Mouse (Mus musculus) small intestine, adult 2 months (tissue): Measurements from ENCODE around the gene Tbx21. TPM values are rescaled to one million over a fixed set of nuclear protein-coding genes. Genes with fewer than 3 reads are reported as not detected.
A peak's percentile ranks its signal among the peaks of the same experiment; 100 is the strongest.

Experiments
- H3K27ac ChIP-seq: fragments of 200-500 bp; 2 replicates; pipeline ENCODE4 v1.5.1; 2012; ENCODE audit warnings: low read depth, low read length, control low read depth, inconsistent platforms; ENCODE audit not compliant: insufficient read depth
- H3K27me3 ChIP-seq: fragments of 200-500 bp; 2 replicates; pipeline ENCODE4 v1.6.1; 2012; ENCODE audit warnings: mild to moderate bottlenecking, moderate library complexity, low read length, inconsistent platforms; ENCODE audit not compliant: control insufficient read depth, insufficient read depth
- H3K36me3 ChIP-seq: fragments of 200-500 bp; 2 replicates; pipeline ENCODE4 v1.6.1; 2012; ENCODE audit warnings: mild to moderate bottlenecking, low read length, control low read depth, inconsistent platforms; ENCODE audit not compliant: control insufficient read depth, insufficient read depth
- H3K4me1 ChIP-seq: fragments of 200-500 bp; 2 replicates; pipeline ENCODE4 v1.6.1; 2012; ENCODE audit warnings: low read length, inconsistent platforms, mixed read lengths; ENCODE audit not compliant: control insufficient read depth, insufficient read depth, insufficient read length
- H3K4me3 ChIP-seq: fragments of 200-500 bp; 2 replicates; pipeline ENCODE4 v1.5.1; 2012; ENCODE audit warnings: low read depth, mild to moderate bottlenecking, control low read depth, inconsistent platforms, low read length, moderate library complexity
- CTCF ChIP-seq: fragments of 200-500 bp; IDR thresholded peaks from 2 replicates; pipeline ENCODE4 v1.5.1; 2012; ENCODE audit warnings: low read depth, mild to moderate bottlenecking, control low read depth, inconsistent platforms, low read length, moderate library complexity, mixed read lengths; ENCODE audit not compliant: insufficient replicate concordance, insufficient read length; ENCODE audit errors: extremely low read depth
- POLR2A ChIP-seq: fragments of 200-500 bp; IDR thresholded peaks from 2 replicates; pipeline ENCODE4 v1.6.1; 2012; ENCODE audit warnings: low read depth, mild to moderate bottlenecking, control low read depth, inconsistent platforms, low read length, moderate library complexity
- WGBS: fragments of 180-500 bp; shearing (Covaris S2); methylation state at CpG from one replicate; pipeline ENCODE4 v1.1.7; 2018; 5-methylcytosine and 5-hydroxymethylcytosine counted together
- polyA plus RNA-seq: library from polyadenylated mRNA; depleted of rRNA; stranded (reverse); fragments of >200 nt; gene quantifications from 2 replicates; pipeline ENCODE4 v1.2.3, GENCODE M21; 2012

Gene Tbx21
- polyA plus RNA-seq, 1 experiment: 2.3 TPM

GRCm38 (mm10) chr11:97066656-97067360 is 48.3 kb downstream of the Tbx21 start:
- H3K4me3 ChIP-seq: no peak overlapping the region; the same call in 1 of the 2 replicates
- H3K4me1 ChIP-seq: peaks cover 21% of the 10 kb centered on the region
- H3K27me3 ChIP-seq: no peaks in the 10 kb centered on the region
- H3K36me3 ChIP-seq: peaks cover 30% of the 10 kb centered on the region
- TF ChIP-seq POLR2A (no peak), CTCF (no peak)
- WGBS: 51% methylated on average over 22 of the region's 22 CpGs
- H3K27ac ChIP-seq: no peak overlapping the region

GRCm38 (mm10) chr11:97065538-97066295 is 49.4 kb downstream of the Tbx21 start:
- TF ChIP-seq CTCF (no peak), POLR2A (no peak)
- peaks cover 21% of the 10 kb centered on the region for H3K4me1 ChIP-seq
- no peak overlapping the region for H3K27ac ChIP-seq
- H3K36me3 ChIP-seq: peaks cover 40% of the 10 kb centered on the region
- WGBS: 88% methylated on average over 12 of the region's 12 CpGs
- H3K27me3 ChIP-seq: no peaks in the 10 kb centered on the region
- H3K4me3 ChIP-seq: no peak overlapping the region

- Histone ChIP-seq H3K27ac (no peak overlapping the region), H3K36me3 (peaks cover 56% of the 10 kb centered on the region), H3K27me3 (no peaks in the 10 kb centered on the region), H3K4me3 (no peak overlapping the region), H3K4me1 (peaks cover 13% of the 10 kb centered on the region)
- WGBS: 59% methylated on average over 3 of the region's 3 CpGs
- TF ChIP-seq POLR2A (no peak), CTCF (peak; percentile 19; the same call in 1 of the 2 replicates)
These were observed 51.2 kb downstream of the Tbx21 start for GRCm38 (mm10) chr11:97063921-97064295.

DNA sequence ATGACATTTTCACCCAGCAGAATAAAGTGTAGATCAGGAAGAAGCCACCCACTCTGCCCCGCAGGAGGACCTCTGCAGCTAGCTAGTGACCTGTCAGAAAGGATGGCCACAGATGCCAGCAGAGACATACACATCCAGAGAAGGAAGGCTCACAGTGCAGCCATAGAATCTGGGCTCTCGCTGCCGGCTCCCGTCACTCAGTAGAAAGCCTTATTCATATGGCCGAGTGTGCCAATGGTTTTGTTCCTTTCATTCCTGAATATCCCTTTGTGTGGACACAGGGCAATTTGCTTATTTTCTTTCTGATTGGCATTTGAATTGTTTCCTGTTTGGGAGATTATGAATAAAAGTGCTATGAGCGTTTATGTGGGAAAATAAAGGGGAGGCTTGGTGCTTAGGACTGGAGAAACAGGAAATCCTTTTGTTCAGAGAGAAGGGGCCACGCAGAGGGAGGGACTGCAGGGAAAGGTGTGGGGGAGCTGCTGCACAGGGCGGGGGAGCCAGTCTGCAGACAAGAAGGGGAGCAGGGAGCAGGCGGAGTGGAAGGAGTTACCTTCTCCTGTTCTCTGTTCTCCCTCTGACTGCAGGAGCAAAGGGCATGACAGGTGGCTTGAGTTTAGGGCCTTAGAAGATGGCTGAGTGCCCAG is 51.7 kb downstream of the Tbx21 start:
- Histone ChIP-seq H3K36me3 (peaks cover 57% of the 10 kb centered on the region), H3K27ac (peak overlapping the region; percentile 46; the same call in 1 of the 2 replicates), H3K4me3 (no peak overlapping the region), H3K4me1 (peaks cover 11% of the 10 kb centered on the region), H3K27me3 (no peaks in the 10 kb centered on the region)
- no peak for TF ChIP-seq POLR2A
- no peak for TF ChIP-seq CTCF
- WGBS: 22% methylated on average over 9 of the region's 9 CpGs

DNA sequence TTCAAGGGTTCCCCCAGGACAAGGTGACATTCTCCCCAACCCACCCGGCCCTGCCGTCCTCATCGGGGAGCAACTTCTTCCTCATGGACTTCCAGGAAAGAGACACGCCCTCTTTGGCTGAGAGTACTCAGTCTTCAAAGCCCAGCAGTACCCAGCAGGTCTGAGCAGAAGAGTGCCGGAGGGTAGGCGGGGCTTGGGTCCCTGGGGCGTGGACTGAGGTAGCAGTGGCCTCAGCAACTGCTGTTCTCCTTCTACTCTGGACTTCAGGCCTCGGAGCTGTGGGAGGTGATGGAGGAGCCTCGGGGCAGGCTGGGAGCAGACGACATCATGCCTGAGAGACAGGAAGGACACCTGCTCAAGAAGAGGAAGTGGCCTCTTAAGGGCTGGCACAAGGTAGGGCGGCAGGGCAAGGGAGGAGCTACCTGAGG is 62.9 kb downstream of the Tbx21 start:
- WGBS: 5% methylated on average over 11 of the region's 11 CpGs
- peak overlapping the region; percentile 87 for H3K4me3 ChIP-seq
- TF ChIP-seq POLR2A: no peak; the same call in 1 of the 2 replicates
- TF ChIP-seq CTCF: peak; percentile 10; the same call in 1 of the 2 replicates
- no peaks in the 10 kb centered on the region for H3K27me3 ChIP-seq
- H3K4me1 ChIP-seq: peaks cover 21% of the 10 kb centered on the region
- peaks cover 50% of the 10 kb centered on the region for H3K36me3 ChIP-seq
- peak overlapping the region; percentile 82; the same call in 1 of the 2 replicates for H3K27ac ChIP-seq

GRCm38 (mm10) chr11:97050944-97051586 is 64.1 kb downstream of the Tbx21 start:
- peak overlapping the region; percentile 87 for H3K4me3 ChIP-seq
- peaks cover 46% of the 10 kb centered on the region for H3K36me3 ChIP-seq
- peaks cover 21% of the 10 kb centered on the region for H3K4me1 ChIP-seq
- no peaks in the 10 kb centered on the region for H3K27me3 ChIP-seq
- WGBS: 3% methylated on average over 13 of the region's 13 CpGs
- TF ChIP-seq POLR2A (no peak), CTCF (no peak)
- H3K27ac ChIP-seq: peak overlapping the region; percentile 82
